Mouse (Mus musculus): Measurements from ENCODE around the gene Mto1. TPM values are rescaled to one million over a fixed set of nuclear protein-coding genes. Genes with fewer than 3 reads are reported as not detected.
"Not testable (repeated sequence)": the region's sequence is repeated elsewhere in the genome, so short reads cannot be mapped to it uniquely, and the experiment has no call there.

The Mto1 gene
- total RNA-seq, 2 experiments from 2014 or later: 23.9 to 25.2 TPM

DNA sequence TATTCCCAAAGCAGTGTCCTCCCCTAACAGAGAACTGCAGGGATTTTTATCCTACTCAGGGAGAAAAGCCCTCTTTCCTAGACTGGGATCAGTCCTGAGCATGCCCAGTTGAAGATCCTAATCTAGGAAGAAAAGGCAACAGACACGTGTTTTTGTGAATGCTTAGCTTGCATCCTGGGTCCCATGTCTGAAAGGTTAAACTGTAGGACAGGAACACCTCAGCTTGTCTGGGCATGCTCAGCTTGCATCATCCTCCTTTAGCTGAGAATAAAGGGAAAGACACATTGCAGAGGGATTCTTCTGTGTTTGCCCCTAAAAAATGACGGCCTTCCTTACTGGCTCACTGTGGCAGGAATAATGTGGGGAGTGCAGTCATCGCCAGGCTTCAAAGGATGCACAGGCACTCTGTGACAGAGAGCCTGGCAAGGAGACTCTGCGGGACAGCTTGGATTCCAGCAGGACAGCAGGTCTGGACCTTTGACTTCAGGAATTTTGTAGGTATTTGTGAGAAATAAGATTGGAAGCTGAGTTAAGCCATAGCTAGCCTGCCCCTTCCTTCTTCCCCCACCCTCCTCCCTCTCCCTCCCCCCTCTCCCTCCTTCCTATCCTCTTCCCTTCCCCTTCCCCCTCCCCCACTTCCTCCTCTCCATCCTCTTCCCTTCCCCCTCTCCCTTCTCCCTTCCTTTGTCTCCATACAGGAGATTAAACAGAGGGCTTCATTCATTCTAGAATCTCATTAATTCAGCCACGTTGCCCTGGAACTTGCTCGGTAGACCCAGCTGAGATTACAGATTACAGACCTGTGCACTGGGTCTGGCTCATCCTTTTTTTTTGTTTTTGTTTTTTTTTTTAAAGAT lies 55.4 kb downstream of the Mto1 start:
- intact Hi-C loops (cut with DNase I): no loop called here
- DNase-seq (ENCODE audit: low spot score in 2 of 2): no peak

DNA sequence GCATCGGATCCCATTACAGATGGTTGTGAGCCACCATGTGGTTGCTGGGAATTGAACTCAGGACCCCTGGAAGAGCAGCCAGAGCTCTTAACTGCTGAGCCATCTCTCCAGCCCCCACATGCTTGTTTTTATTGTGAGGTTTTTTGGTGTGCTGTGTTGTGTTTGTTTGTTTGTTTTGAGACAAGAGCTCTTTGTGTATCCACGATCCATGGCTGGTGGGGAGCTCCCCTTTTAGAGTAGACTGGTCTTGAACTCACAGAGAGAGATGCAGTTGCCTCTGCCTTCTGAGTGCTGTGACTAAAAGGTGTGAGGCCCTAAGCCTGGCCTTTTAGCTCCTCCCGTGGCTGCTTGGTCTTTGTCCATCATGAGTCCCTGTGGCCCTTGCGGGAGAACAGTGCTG lies 56.1 kb downstream of the Mto1 start:
- no peak for DNase-seq (ENCODE audit: low spot score in 2 of 2)
- intact Hi-C loops (cut with DNase I): no loop called here

DNA sequence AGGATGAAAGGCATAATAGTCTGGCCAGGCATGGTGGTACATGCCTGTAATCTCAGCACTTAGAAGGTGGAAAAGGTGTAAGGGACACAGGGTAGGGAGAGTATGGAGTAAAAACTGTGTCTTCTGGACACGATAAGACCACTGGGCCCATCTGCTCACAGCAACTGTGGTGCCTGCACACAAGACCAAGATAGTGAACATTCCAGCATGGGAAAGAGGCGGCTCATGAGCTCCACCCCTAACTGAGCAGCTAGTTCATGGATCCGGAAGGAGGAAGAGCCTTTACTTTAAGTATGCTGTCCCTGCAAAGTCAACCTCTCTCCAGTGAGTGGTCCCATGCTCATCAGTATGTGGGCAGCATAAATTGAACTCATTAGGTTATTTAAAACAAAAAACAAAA lies 56.7 kb downstream of the Mto1 start:
- no peak for DNase-seq (ENCODE audit: low spot score in 2 of 2)
- intact Hi-C loops (cut with DNase I): no loop called here

DNA sequence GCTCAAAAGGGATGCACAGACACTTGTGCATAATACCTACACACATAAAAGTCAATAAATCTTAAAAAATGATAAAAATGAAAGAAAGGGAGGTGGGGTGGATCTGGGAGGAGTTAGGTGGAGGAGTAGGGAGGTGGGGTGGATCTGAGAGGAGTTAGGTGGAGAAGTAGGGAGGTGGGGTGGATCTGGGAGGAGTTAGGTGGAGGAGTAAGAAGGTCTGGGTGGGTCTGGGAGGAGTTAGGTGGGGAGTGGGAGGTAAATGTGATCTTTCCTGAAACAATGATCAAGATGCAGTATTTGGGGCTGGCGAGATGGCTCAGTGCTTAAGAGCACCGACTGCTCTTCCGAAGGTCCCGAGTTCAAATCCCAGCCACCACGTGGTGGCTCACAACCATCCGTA lies 57.2 kb downstream of the Mto1 start:
- intact Hi-C loops (cut with DNase I): no loop called here
- DNase-seq (ENCODE audit: low spot score in 2 of 2): no peak

DNA sequence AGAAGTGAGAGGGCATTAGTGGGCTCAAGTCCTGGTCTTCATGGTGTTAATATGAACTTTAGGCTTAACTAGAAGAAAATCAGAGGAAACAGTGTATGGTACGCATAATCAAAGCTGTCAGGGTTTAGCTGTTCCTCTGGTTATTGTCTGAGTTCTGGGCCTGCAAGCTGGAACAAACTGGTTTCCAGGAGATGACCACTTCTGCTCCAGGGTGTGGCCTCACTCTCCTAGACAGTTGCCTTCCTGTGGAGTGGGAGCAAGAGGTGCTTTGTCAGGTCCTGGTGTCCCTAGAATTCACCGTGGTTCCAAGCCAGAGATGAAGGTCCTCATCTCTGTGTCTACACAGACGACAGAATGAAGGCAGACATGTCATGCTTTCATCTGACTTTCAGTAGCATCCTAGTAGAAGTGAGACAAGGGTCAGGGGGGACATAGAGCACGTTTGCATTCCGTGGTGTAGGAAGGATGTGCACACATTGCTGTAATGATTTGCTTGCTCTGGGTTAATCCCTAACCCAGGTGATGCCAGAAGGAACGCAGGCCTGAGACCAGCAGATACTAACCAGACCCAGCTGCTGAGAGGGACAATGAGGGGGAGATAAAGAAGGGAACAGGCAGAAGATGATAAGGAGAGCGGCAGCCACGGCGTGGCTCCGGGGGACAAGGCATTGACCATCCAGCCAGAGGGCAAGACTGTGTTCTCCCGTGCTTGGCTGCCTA lies 58.2 kb downstream of the Mto1 start:
- DNase-seq (ENCODE audit: low spot score in 2 of 2): no peak
- intact Hi-C loops (cut with DNase I): no loop called here

DNA sequence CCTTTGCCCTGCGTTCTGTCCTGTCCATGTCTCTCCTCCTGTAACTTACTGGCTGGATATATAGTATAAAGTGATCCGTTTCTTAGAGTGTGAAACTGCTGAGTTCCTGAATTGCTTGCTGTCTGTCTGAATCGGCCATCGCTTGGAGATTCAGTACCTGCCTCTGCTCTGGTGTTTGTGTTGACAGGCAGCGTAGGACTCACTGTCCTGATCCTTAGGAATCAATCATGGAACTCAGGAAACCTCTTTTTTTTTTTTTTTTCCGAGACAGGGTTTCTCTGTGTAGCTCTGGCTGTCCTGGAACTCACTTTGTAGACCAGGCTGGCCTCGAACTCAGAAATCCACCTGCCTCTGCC lies 58.7 kb downstream of the Mto1 start:
- intact Hi-C loops (cut with DNase I): no loop called here
- no peak for DNase-seq (ENCODE audit: low spot score in 2 of 2)

DNA sequence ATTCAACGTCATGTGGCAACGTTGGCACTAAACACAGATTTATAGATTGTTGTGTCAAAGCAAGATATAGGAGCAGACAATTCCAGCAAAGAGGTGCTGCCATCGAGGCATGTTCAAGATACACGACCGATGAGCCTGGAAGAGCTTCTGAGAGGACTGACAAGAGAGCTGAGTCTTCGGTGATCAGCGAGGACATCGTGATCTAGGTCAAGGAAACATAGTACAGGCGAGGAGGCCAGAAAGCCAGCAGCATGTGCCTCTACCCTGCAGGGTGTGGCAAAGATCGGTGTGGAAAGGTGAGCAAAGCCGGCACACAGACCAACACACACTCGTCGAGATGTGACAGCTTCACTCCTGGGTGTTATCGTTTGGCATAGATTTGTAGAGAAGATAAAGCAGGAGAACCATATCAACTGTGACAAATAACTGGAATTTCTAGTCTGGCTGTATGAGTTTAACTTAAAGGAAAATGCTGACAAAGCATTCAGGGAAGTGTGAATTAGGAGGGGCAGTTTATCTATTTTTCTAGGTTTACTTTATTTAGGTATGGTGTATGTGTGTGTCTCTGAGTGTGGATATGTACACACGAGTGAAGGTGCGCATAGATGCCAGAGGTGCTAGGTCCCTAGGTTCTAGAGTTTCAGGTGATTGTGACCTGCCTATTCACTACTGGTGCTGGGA lies 60.2 kb downstream of the Mto1 start:
- no peak for DNase-seq (ENCODE audit: low spot score in 2 of 2)
- intact Hi-C loops (cut with DNase I): no loop called here

DNA sequence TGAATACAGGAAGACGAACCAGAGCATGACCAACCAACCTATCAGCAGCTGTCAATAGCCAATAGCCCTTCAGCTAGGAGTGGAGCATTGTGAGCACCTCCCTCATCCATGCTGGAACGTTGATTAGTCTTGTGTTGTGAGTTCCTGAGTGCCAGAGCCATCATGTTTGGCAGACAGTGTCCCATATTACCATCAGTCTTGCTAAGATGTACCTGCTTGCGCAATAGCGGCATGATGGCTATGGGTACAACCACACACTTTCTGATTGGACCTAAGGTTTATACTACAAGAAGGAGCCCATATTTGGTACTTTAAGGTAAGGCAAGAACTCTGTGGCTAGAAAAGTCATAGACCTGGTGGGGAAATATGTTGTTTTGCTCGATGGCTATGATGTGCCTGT lies 63.7 kb downstream of the Mto1 start:
- intact Hi-C loops (cut with DNase I): no loop called here
- DNase-seq (ENCODE audit: low spot score in 2 of 2): no peak

DNA sequence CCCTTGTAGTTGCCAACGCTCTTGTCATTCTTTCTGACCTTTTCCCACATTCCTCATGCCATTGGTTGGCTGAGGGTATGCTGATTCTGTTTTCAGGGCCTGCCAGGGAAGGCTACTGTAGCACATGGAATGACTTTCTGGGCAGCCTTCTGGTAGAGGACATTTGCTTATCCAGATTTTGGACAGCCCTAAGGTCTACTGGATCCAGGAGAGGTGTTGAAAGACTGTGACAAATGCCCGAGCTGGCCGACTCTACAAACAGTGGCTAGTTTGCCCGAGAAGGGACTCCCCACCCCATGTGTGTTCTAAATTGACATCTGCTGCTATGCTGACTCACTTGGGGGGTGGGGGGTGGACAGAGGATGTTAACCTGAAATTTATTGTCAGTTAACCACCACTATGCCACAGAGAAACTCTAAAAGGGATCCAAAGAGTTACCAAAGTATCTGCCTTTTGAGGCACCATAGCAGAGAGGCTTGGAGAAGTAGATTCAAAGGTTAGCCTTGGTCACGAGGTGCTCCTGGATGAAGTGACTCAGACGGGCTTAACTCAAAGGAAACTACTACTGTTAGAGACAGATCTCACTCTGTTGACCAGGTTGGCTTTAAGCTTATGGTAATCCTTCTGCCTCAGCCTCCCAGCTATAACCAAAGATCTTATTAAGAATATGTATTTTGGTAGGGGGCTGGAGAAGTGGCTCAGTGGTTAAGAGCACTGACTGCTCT lies 65.9 kb downstream of the Mto1 start:
- no peak for DNase-seq (ENCODE audit: low spot score in 2 of 2)
- intact Hi-C loops (cut with DNase I): no loop called here

DNA sequence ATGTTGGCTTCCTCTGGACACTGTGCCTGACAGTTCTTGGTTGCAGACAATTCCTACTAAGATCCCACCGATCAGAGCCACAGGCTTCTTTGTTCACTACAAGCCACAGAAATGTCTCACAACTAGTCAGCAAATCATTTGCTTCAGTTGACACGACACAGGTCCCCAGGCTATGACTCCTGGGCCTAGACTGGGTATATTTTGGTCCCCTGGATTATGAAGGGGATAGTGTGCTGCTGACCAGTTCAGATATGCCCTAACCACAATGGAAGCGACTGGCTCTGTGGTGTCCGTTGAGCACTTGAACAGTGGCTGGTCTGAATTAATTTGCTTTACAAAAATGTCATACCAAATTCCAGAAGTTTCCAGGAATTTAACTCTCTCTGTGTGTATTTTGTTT lies 66.7 kb downstream of the Mto1 start:
- intact Hi-C loops (cut with DNase I): no loop called here
- no peak for DNase-seq (ENCODE audit: low spot score in 2 of 2)

DNA sequence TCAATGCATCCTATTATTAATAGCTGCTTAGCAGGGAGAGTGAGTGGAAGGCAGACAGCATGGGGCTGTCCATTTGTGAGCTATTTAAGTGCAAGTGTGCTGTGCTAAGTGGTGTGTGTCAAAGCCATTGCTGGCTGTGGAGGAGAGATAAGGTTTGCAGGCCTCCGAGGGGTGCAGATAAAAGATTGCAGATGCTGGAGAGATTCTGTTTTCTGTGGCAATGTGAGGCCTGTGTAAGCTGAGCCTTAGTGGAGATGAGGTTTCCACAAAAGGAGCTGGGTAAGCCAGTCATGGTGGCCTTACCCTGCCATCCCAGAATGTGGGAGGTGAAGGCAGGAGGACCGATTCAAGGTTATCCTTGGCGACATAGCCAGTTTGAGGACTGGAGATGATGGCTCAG lies 68.1 kb downstream of the Mto1 start:
- no peak for DNase-seq (ENCODE audit: low spot score in 2 of 2)
- intact Hi-C loops (cut with DNase I): no loop called here

DNA sequence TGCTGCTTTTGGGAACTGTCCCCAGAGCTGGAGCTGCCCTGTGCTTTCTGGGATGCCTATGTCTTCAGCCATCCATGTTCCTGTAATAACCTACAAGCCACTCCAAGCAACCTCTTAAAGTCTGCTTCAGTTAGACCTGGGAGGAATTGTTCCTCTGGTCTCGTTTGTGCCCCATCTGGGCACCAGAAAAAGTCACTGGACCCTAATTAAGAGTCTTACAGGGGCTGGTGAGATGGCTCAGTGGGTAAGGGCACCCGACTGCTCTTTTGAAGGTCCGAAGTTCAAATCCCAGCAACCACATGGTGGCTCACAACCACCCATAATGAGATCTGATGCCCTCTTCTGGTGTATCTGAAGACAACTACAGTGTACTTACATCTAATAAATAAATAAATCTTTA lies 69.2 kb downstream of the Mto1 start:
- intact Hi-C loops (cut with DNase I); DNase-seq (ENCODE audit: low spot score in 2 of 2): not testable (repeated sequence)

DNA sequence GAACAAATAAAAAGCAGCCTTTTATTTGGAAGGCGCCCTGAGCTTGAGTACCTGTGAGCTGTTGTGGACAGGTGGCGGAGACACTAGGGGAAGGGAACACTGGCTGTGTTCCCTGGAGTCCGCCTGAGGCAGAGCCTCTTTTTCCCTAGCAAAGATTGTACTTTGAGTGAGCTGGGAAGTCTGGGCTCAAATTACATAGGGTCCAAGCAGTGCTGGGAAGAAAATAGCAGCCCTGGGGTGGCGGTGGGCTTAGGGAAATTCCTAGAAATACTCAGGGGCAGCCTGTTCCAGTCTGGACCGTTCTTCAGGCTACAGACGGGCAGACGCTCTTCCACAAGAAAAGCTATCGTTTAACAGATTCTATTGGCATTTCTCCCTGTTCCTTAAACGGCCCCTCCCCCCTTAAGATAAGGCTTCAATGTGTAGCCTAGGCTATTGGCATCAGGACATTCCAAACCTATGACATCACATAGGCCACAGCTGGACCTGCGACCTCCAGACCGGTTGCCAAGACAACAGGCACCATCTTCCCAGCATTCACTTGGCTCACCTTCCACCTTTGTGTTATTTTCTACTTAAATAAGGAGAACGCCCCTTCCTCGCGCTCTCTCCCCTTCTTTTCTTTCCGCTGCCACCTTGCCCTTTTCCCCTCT lies 72.2 kb downstream of the Mto1 start:
- intact Hi-C loops (cut with DNase I): no loop called here
- DNase-seq (ENCODE audit: low spot score in 2 of 2): no peak

DNA sequence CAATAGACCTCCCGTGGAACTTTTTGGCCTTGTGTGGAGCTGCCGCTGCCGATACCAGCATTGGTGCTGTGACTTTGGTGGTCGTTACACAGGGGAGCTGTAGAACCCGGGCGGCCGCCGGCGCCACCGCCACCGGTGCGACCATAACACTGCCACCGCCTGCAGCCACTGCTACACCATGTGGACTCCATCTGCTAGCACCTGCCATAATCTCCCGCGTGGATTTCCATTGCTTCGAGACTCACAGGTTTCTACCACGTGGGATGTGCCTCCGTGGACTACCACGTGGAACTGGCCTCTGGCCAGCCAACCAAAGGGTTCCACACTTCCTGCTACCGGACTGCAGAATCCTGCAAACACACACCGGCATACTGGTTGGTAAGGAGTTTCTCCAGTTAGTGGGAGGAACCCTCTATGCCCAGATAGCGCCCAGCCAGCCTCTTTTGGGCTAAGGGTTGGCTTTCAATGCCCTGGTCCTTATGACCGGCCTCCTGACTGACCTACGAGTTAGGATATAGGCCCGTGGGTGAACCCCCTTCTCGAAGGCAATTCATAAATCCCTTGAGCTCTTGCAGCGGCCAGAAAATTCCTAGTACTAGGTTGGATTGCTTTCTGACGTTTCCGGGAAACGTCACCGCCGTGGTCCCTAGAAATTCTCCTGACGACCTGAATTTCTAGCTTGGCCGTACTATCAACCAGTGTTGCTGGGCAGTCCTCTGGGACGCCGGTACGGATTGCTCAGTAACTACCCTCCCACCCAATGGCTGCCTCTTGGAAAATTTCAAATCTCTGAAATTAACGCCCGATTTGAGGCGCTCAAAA lies 73.0 kb downstream of the Mto1 start:
- intact Hi-C loops (cut with DNase I): no loop called here
- DNase-seq (ENCODE audit: low spot score in 2 of 2): peak; percentile 34 to 36

DNA sequence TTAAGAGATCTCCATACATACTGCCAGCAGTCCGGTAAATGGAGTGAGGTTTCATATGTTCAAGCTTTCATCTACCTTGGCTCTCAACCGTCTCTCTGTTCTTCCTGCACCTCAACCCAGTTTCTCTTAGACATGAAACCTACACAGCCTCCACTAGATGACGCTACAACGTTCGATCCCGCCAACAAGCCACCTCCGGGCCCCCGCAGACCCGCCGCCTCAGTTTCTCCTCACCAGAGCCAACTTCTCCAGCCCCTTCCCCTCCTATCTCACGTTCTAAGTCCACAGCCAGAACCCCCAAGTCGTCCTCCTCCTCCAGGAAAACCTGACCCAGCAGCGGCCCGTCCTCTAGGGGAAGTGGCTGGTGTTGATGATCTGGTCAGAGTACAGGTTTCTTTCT lies 73.7 kb downstream of the Mto1 start:
- peak in 1 of 2 experiments; percentile 21 for DNase-seq (ENCODE audit: low spot score in 2 of 2)
- intact Hi-C loops (cut with DNase I): no loop called here

Data from left cerebral cortex, postnatal 36 days (tissue).